Mouse (Mus musculus): Measurements from ENCODE around the gene Gm10665.
"Not testable (repeated sequence)": the region's sequence is repeated elsewhere in the genome, so short reads cannot be mapped to it uniquely, and the experiment has no call there.

Gm10665 gene

GRCm38 (mm10) chr7:22463975-22464374 lies at the start of gene Gm10665:
Gene Gm10665, minus strand, starts transcription at chr7:22464075.
- not testable (repeated sequence) for DNase-seq

DNA sequence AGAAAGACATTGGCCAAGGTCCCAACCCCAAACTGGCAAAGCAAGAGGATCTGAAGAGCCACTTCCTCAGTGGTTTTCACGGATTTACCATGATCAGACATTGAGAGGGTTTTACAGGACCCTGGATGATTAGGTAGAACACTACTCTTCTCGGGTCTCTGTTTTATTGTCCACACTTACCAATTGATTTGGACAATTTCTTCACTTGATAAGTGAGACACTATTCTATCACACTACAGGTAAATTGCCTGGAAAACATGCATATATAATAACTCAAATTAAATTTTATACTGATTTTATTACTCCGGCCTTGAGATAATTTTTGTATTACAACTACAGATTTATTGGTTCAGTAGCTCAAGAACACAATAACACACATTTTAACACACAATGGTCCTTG lies 35.7 kb upstream of the Gm10665 start, which contains the start of gene Vmn1r151:
Gene Vmn1r151, minus strand, starts transcription at position 101 of the 400 bp plus-strand sequence.
- not testable (repeated sequence) for DNase-seq

GRCm38 (mm10) chr7:22438129-22438528 lies 25.7 kb downstream of the Gm10665 start, which contains the start of gene Vmn1r149:
Gene Vmn1r149, minus strand, starts transcription at chr7:22438229.
- not testable (repeated sequence) for DNase-seq

- not testable (repeated sequence) for DNase-seq
Observed at GRCm38 (mm10) chr7:22413283-22413682, 50.6 kb downstream of the Gm10665 start, which contains the start of gene Vmn1r148. Gene Vmn1r148, plus strand, starts transcription at chr7:22413583.

All from spleen, adult 18-20 months (tissue).